Mouse (Mus musculus) forebrain, embryonic 13.5 days (tissue): ENCODE data around the gene Orm3. TPM values are rescaled to one million over a fixed set of nuclear protein-coding genes. Genes with fewer than 3 reads are reported as not detected.
A peak's percentile ranks its signal among the peaks of the same experiment; 100 is the strongest.

Experiments
- ATAC-seq: fragments of 200-750 bp; cut with Nextera tagmentation; 2 replicates; pipeline ENCODE4 v1.8.0; 2017
- H3K27ac ChIP-seq: fragments of 300-500 bp; sonication (generic); 2 replicates; pipeline ENCODE4 v1.5.1; 2015; ENCODE audit warnings: inconsistent platforms, mild to moderate bottlenecking, moderate library complexity
- H3K27me3 ChIP-seq: fragments of 300-500 bp; sonication (generic); 2 replicates; pipeline ENCODE4 v1.6.1; 2015; ENCODE audit warnings: mild to moderate bottlenecking, inconsistent platforms
- H3K36me3 ChIP-seq: fragments of 300-500 bp; sonication (generic); 2 replicates; pipeline ENCODE4 v1.6.1; 2015; ENCODE audit warnings: mild to moderate bottlenecking, inconsistent platforms; ENCODE audit not compliant: poor library complexity, severe bottlenecking
- H3K4me1 ChIP-seq: fragments of 300-500 bp; sonication (generic); 2 replicates; pipeline ENCODE4 v1.6.1; 2015; ENCODE audit warnings: inconsistent platforms
- H3K4me2 ChIP-seq: fragments of 300-500 bp; sonication (generic); 2 replicates; pipeline ENCODE4 v1.6.1; 2015; ENCODE audit warnings: inconsistent platforms, mild to moderate bottlenecking, moderate library complexity
- H3K4me3 ChIP-seq: fragments of 300-500 bp; sonication (generic); 2 replicates; pipeline ENCODE4 v1.5.1; 2015; ENCODE audit warnings: mild to moderate bottlenecking, inconsistent platforms
- H3K9ac ChIP-seq: fragments of 300-500 bp; sonication (generic); 2 replicates; pipeline ENCODE4 v1.6.1; 2015; ENCODE audit warnings: mild to moderate bottlenecking, inconsistent platforms
- H3K9me3 ChIP-seq: fragments of 300-500 bp; sonication (generic); replicated peaks from 2 replicates; pipeline ENCODE4 v1.6.1; 2016; ENCODE audit warnings: inconsistent platforms
- WGBS: fragments of 180-500 bp; shearing (Covaris S2); methylation state at CpG from one replicate; pipeline ENCODE4 v1.1.7; 2015; 5-methylcytosine and 5-hydroxymethylcytosine counted together
- polyA plus RNA-seq: library from polyadenylated mRNA; unstranded; fragments of >200 nt; fragmentation: Nextera tagmentation; extraction: Ambion mirVana; gene quantifications from 2 replicates; pipeline ENCODE4 v1.2.1, GENCODE M21; 2015

The Orm3 gene
- polyA plus RNA-seq, 1 experiment from 2014 or later, result not detected

DNA sequence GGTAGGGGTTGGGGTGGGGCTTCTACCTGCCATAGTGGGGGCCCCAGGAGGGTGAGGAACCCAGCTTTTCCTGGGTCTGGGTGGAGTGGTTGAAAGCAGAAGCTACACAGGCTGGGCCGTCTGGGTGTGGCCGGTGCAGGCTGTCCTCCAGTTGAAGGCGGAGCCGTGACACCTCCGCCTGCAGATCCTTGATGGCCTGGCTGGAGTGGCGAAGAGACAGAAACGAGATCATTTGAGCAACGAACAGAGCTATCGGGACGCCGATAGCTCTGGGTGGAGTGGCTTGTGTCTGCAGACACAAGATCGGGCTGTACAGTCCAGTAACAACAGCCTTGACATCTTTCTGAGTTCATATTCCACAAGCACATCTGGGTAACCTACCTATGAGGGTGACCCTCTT, 18.4 kb downstream of the Orm3 start:
- no peaks in the 10 kb centered on the region for H3K27me3 ChIP-seq
- 0 out of 2 replicates have a peak, but pooled peaks cover 7% of the 10 kb centered on the region for H3K4me1 ChIP-seq
- H3K9ac ChIP-seq, result no peak overlapping the region
- H3K4me3 ChIP-seq, result no peak overlapping the region
- H3K9me3 ChIP-seq, result no peaks in the 10 kb centered on the region
- 90% methylated on average over 12 of the region's 12 CpGs for WGBS
- no peak overlapping the region for H3K4me2 ChIP-seq
- 0 out of 2 replicates have a peak overlapping the region, but pooled peaks have one; percentile 6 for H3K27ac ChIP-seq
- peaks cover 98% of the 10 kb centered on the region for H3K36me3 ChIP-seq
- no peak for ATAC-seq

GRCm38 (mm10) chr4:63375367-63375766, 19.4 kb downstream of the Orm3 start:
- WGBS, result 55% methylated on average over 1 of the region's 1 CpGs
- H3K36me3 ChIP-seq, result peaks cover 99% of the 10 kb centered on the region
- no peak for ATAC-seq

DNA sequence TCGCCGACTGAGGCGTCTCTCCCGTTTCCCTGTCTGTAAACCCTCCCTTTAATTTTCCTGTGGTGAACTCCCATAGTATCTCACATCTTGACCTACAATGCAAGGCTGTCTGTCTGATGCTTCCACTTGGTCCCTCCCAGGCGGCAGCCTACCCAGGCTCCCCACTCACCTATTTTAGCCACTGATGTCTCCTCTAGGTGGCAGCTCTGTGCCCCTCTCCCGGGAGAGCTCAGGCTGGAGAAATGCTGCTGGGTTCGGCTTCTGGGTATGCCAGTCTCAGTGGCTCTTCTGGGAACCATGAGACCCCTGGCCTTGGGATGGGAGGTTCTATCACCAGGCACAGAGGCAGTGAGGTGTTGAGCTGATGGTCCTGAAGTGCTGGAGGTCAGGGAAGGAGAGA, 21.5 kb downstream of the Orm3 start:
- Histone ChIP-seq H3K4me3 (no peak overlapping the region), H3K4me1 (0 out of 2 replicates have a peak, but pooled peaks cover 7% of the 10 kb centered on the region), H3K9ac (no peak overlapping the region), H3K9me3 (no peaks in the 10 kb centered on the region), H3K36me3 (peaks cover 99% of the 10 kb centered on the region), H3K4me2 (no peak overlapping the region), H3K27ac (no peak overlapping the region), H3K27me3 (no peaks in the 10 kb centered on the region)
- 68% methylated on average over 7 of the region's 7 CpGs for WGBS
- no peak; the same call in 1 of the 2 replicates for ATAC-seq

More at GRCm38 (mm10) chr4:63375367-63375766, 19.4 kb downstream of the Orm3 start:
- Histone ChIP-seq H3K27me3 (no peaks in the 10 kb centered on the region), H3K4me3 (no peak overlapping the region), H3K4me1 (0 out of 2 replicates have a peak, but pooled peaks cover 7% of the 10 kb centered on the region), H3K4me2 (no peak overlapping the region), H3K9ac (no peak overlapping the region), H3K27ac (no peak overlapping the region), H3K9me3 (no peaks in the 10 kb centered on the region)

DNA sequence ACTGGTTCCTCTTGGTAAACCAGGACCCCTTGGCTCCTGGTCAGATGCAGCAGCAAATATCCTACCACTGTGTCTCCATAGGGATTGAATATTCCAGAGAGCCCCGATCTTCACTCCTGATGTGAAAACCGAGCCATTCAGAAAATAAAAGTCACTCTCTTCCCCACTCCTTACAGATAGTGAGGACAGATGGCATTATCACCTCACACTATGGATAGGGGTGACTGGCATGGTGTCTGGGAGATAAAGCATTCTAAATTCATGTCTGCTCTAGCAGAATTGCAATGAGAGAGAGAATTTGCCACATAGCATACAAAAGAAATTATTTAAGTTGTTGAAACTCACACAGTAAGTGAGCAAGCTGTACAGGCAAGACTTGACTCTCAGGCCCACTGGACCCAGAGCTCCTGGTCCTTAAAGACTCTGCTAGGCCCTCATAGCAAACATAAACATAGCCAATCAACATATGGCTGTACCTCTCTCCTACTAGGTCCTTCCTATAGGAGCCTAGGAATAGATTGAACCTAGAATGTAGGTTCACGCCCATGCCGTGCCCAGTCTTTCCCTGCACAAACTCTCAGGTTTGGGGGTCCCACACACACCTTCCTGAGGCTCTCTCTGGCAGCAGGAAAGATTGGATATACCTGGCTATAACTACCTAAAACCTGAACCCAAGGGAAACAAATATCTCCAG, 26.9 kb downstream of the Orm3 start:
- Histone ChIP-seq H3K4me3 (no peak overlapping the region), H3K9ac (no peak overlapping the region), H3K27ac (no peak overlapping the region), H3K4me2 (no peak overlapping the region), H3K36me3 (peaks cover 90% of the 10 kb centered on the region), H3K4me1 (peaks cover 11% of the 10 kb centered on the region), H3K27me3 (no peaks in the 10 kb centered on the region), H3K9me3 (no peaks in the 10 kb centered on the region)
- no peak for ATAC-seq
- WGBS, result 93% methylated on average over 4 of the region's 4 CpGs

DNA sequence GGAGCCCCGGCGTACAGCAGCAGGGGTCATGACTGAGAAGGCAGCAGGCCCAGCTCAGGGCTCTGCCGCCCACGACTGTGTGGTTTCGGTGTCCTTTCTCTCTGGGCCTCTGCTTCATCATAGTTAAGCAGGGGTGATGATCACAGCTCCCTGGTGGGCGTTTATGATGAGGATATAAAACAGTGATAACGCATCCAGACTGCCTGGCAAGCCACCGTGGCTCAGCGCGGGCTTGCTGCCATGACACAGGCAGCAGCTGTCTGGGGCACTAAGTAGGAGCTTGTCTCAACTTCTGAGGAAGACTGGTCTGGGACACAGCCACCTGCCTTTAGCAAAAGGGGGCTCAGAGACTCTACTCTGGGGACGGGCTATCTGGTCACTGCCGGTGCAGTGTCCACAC, 27.5 kb downstream of the Orm3 start:
- 78% methylated on average over 12 of the region's 12 CpGs for WGBS
- no peak overlapping the region for H3K9ac ChIP-seq

GRCm38 (mm10) chr4:63384262-63384661, 28.3 kb downstream of the Orm3 start:
- 93% methylated on average over 4 of the region's 4 CpGs for WGBS
- H3K4me3 ChIP-seq, result no peak overlapping the region
- H3K9ac ChIP-seq, result no peak overlapping the region
- ATAC-seq, result no peak
- peaks cover 25% of the 10 kb centered on the region for H3K4me1 ChIP-seq
- no peak overlapping the region for H3K4me2 ChIP-seq
- H3K27me3 ChIP-seq, result no peaks in the 10 kb centered on the region
- H3K9me3 ChIP-seq, result no peaks in the 10 kb centered on the region
- H3K27ac ChIP-seq, result no peak overlapping the region
- H3K36me3 ChIP-seq, result peaks cover 75% of the 10 kb centered on the region

More for the DNA sequence above, 27.5 kb downstream of the Orm3 start:
- H3K36me3 ChIP-seq, result peaks cover 83% of the 10 kb centered on the region
- no peak overlapping the region for H3K4me3 ChIP-seq
- no peak overlapping the region for H3K4me2 ChIP-seq
- H3K9me3 ChIP-seq, result no peaks in the 10 kb centered on the region
- no peaks in the 10 kb centered on the region for H3K27me3 ChIP-seq
- H3K27ac ChIP-seq, result no peak overlapping the region
- peaks cover 17% of the 10 kb centered on the region for H3K4me1 ChIP-seq
- no peak for ATAC-seq

GRCm38 (mm10) chr4:63385253-63385652, 29.3 kb downstream of the Orm3 start:
- Histone ChIP-seq H3K27ac (no peak overlapping the region), H3K36me3 (peaks cover 67% of the 10 kb centered on the region), H3K27me3 (no peaks in the 10 kb centered on the region), H3K4me1 (peaks cover 35% of the 10 kb centered on the region), H3K9me3 (no peaks in the 10 kb centered on the region), H3K4me3 (no peak overlapping the region), H3K4me2 (no peak overlapping the region), H3K9ac (no peak overlapping the region)
- WGBS, result 94% methylated on average over 3 of the region's 3 CpGs
- ATAC-seq, result no peak

GRCm38 (mm10) chr4:63385784-63386183, 29.8 kb downstream of the Orm3 start:
- Histone ChIP-seq H3K4me2 (no peak overlapping the region), H3K9me3 (no peaks in the 10 kb centered on the region), H3K4me1 (peaks cover 40% of the 10 kb centered on the region), H3K27me3 (no peaks in the 10 kb centered on the region), H3K9ac (no peak overlapping the region), H3K4me3 (no peak overlapping the region), H3K27ac (no peak overlapping the region), H3K36me3 (peaks cover 67% of the 10 kb centered on the region)
- 56% methylated on average over 11 of the region's 11 CpGs for WGBS
- no peak for ATAC-seq

- Histone ChIP-seq H3K27ac (peak overlapping the region; percentile 88), H3K4me3 (no peak overlapping the region), H3K36me3 (peaks cover 65% of the 10 kb centered on the region), H3K4me1 (peaks cover 55% of the 10 kb centered on the region), H3K4me2 (0 out of 2 replicates have a peak overlapping the region, but pooled peaks have one; percentile 12), H3K9me3 (no peaks in the 10 kb centered on the region), H3K27me3 (no peaks in the 10 kb centered on the region), H3K9ac (no peak overlapping the region; the same call in 1 of the 2 replicates)
- 66% methylated on average over 6 of the region's 6 CpGs for WGBS
- no peak for ATAC-seq
Observed at GRCm38 (mm10) chr4:63388029-63388428, 32.1 kb downstream of the Orm3 start.

- peak; percentile 82 for ATAC-seq
- H3K4me3 ChIP-seq, result no peak overlapping the region
- peak overlapping the region; percentile 12; the same call in 1 of the 2 replicates for H3K9ac ChIP-seq
- H3K4me1 ChIP-seq, result peaks cover 63% of the 10 kb centered on the region
- 3% methylated on average over 8 of the region's 8 CpGs for WGBS
- H3K27ac ChIP-seq, result peak overlapping the region; percentile 88
- H3K9me3 ChIP-seq, result no peaks in the 10 kb centered on the region
- peak overlapping the region; percentile 12 for H3K4me2 ChIP-seq
- H3K27me3 ChIP-seq, result no peaks in the 10 kb centered on the region
- H3K36me3 ChIP-seq, result peaks cover 64% of the 10 kb centered on the region
Observed at GRCm38 (mm10) chr4:63389121-63389886, 33.3 kb downstream of the Orm3 start.

- peak; percentile 76 for ATAC-seq
- peak overlapping the region; percentile 88 for H3K27ac ChIP-seq
- H3K4me3 ChIP-seq, result no peak overlapping the region
- no peak overlapping the region for H3K9ac ChIP-seq
- H3K9me3 ChIP-seq, result no peaks in the 10 kb centered on the region
- peak overlapping the region; percentile 12 for H3K4me2 ChIP-seq
- H3K36me3 ChIP-seq, result peaks cover 66% of the 10 kb centered on the region
- WGBS, result 20% methylated on average over 11 of the region's 11 CpGs
- no peaks in the 10 kb centered on the region for H3K27me3 ChIP-seq
- H3K4me1 ChIP-seq, result peaks cover 66% of the 10 kb centered on the region
Observed at GRCm38 (mm10) chr4:63389887-63390528, 34.0 kb downstream of the Orm3 start.

GRCm38 (mm10) chr4:63391322-63391721, 35.4 kb downstream of the Orm3 start:
- ATAC-seq, result no peak
- Histone ChIP-seq H3K9me3 (no peaks in the 10 kb centered on the region), H3K4me3 (no peak overlapping the region), H3K27ac (peak overlapping the region; percentile 88), H3K4me2 (no peak overlapping the region), H3K27me3 (no peaks in the 10 kb centered on the region), H3K4me1 (peaks cover 66% of the 10 kb centered on the region), H3K36me3 (peaks cover 66% of the 10 kb centered on the region), H3K9ac (no peak overlapping the region)
- WGBS, result 87% methylated on average over 6 of the region's 6 CpGs
